Mouse (Mus musculus) heart, embryonic 15.5 days (tissue): Measurements from ENCODE around the gene Pi4k2a. TPM values are rescaled to one million over a fixed set of nuclear protein-coding genes. Genes with fewer than 3 reads are reported as not detected.

Experiments used
- ATAC-seq: fragments of 200-750 bp; cut with Nextera tagmentation; replicated peaks from 2 replicates; pipeline ENCODE4 v1.8.0; 2017; ENCODE audit warnings: low read depth, moderate TSS enrichment; ENCODE audit not compliant: insufficient number of reproducible peaks, insufficient read depth, low FRiP score
- H3K27ac ChIP-seq: fragments of 300-500 bp; sonication (generic); 2 replicates; pipeline ENCODE4 v1.5.1; 2015; ENCODE audit warnings: mild to moderate bottlenecking, inconsistent platforms
- H3K27me3 ChIP-seq: fragments of 300-500 bp; sonication (generic); 2 replicates; pipeline ENCODE4 v1.6.1; 2015; ENCODE audit warnings: inconsistent platforms
- H3K36me3 ChIP-seq: fragments of 300-500 bp; sonication (generic); 2 replicates; pipeline ENCODE4 v1.6.1; 2015; ENCODE audit warnings: mild to moderate bottlenecking, inconsistent platforms
- H3K4me1 ChIP-seq: fragments of 300-500 bp; sonication (generic); replicated peaks from 2 replicates; pipeline ENCODE4 v1.6.1; 2015; ENCODE audit warnings: inconsistent platforms
- H3K4me2 ChIP-seq: fragments of 300-500 bp; sonication (generic); 2 replicates; pipeline ENCODE4 v1.6.1; 2015; ENCODE audit warnings: inconsistent platforms, mild to moderate bottlenecking, moderate library complexity
- H3K4me3 ChIP-seq: fragments of 300-500 bp; sonication (generic); 2 replicates; pipeline ENCODE4 v1.5.1; 2015; ENCODE audit warnings: mild to moderate bottlenecking, inconsistent platforms
- H3K9ac ChIP-seq: fragments of 300-500 bp; sonication (generic); 2 replicates; pipeline ENCODE4 v1.6.1; 2015; ENCODE audit warnings: mild to moderate bottlenecking, inconsistent platforms
- H3K9me3 ChIP-seq: fragments of 300-500 bp; sonication (generic); replicated peaks from 2 replicates; pipeline ENCODE4 v1.6.1; 2016; ENCODE audit warnings: inconsistent platforms
- WGBS: fragments of 180-500 bp; shearing (Covaris S2); methylation state at CpG from one replicate; pipeline ENCODE4 v1.1.7; 2015; ENCODE audit warnings: mixed read lengths; 5-methylcytosine and 5-hydroxymethylcytosine counted together
- polyA plus RNA-seq: library from polyadenylated mRNA; unstranded; fragments of >200 nt; fragmentation: Nextera tagmentation; extraction: Ambion mirVana; gene quantifications from 2 replicates; pipeline ENCODE4 v1.2.1, GENCODE M21; 2015

Pi4k2a gene
- polyA plus RNA-seq, 1 experiment from 2014 or later = 13.3 TPM

DNA sequence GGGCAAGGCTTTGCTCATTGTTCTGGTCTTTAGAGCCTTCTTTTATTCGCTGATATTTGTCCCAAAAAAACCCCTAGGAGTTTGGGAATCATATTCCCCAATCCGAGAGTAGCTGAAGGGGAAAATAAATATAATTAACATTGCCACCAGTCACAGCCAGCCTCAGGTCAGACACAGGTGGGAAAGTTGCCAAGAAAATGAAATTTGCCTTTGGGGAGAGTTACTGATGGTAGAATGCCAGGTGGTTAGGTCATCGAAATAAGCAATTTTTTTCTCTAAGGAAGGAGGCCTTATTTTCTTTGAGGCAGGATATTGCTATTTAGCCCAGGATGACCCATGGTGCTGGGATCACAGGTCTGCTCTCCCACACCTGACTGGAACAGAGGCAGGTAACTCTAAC is 76.5 kb downstream of the Pi4k2a start:
- Histone ChIP-seq H3K36me3 (no peaks in the 10 kb centered on the region), H3K4me2 (no peak overlapping the region), H3K9me3 (no peaks in the 10 kb centered on the region), H3K4me1 (peaks cover 14% of the 10 kb centered on the region), H3K27ac (no peak overlapping the region), H3K4me3 (no peak overlapping the region), H3K27me3 (peaks cover 23% of the 10 kb centered on the region), H3K9ac (no peak overlapping the region)
- WGBS = 43% methylated on average over 3 of the region's 3 CpGs
- no peak for ATAC-seq

DNA sequence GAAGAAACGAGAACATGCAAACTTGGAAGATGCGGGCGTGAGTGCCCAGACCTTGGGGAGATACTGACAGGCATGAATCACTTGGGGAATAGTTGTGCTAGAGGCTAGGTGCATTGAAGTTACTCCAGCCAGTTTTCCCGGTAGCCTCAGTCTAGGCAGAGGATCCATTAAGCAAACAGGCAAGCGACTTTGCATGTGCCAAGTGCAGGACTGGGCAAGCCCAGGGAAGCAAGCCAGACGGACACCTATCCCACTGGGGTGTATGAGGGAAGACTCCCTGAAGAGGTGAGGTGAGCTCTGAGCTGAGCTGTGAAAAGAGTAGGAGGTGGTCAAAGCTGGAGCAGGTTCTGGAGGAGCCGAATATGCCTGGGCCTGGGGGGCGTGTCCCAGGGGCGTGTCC is 77.2 kb downstream of the Pi4k2a start:
- Histone ChIP-seq H3K36me3 (no peaks in the 10 kb centered on the region), H3K27me3 (peaks cover 23% of the 10 kb centered on the region), H3K9me3 (no peaks in the 10 kb centered on the region), H3K4me3 (no peak overlapping the region), H3K4me1 (peaks cover 14% of the 10 kb centered on the region), H3K4me2 (no peak overlapping the region), H3K9ac (no peak overlapping the region), H3K27ac (no peak overlapping the region)
- no peak for ATAC-seq
- WGBS = 59% methylated on average over 9 of the region's 9 CpGs

DNA sequence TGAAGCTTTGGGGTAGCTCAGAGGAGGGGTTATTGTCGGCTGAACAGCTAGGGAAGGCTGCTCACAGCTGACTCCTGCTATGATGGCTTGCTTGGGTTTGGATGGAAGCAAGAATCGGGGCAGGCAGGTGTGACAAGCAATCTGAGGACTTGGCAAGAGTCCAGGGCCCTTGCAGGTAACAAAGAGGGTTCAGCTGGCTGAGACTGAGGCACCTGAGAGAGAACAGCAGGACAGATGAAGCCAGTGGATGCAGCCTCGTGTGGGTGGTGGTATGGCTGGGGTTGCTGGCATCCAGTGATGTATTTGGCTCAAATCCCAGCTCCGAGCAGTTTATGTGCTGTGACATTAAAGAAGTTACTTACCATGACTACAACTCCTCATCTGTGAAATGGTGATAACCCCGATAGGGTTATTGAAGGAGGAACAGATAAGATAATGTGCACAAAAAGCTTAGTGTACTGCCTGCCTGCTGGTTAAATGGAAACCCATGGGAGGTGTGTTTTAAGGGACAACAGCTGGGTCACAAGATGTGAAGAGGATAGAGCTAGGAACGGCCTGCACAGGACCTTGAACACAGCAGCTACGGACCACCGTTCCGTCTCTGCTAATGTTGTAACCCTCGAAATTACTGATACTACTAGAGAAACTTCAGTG is 79.2 kb downstream of the Pi4k2a start:
- WGBS = 55% methylated on average over 10 of the region's 10 CpGs
- Histone ChIP-seq H3K27me3 (peaks cover 23% of the 10 kb centered on the region), H3K4me2 (no peak overlapping the region), H3K4me1 (peaks cover 14% of the 10 kb centered on the region), H3K27ac (no peak overlapping the region), H3K36me3 (no peaks in the 10 kb centered on the region), H3K9me3 (no peaks in the 10 kb centered on the region), H3K9ac (no peak overlapping the region), H3K4me3 (no peak overlapping the region)
- no peak for ATAC-seq

GRCm38 (mm10) chr19:42170025-42170969 is 80.0 kb downstream of the Pi4k2a start:
- Histone ChIP-seq H3K4me2 (peak overlapping the region; percentile 82), H3K9me3 (no peaks in the 10 kb centered on the region), H3K9ac (peak overlapping the region; percentile 78), H3K4me1 (peaks cover 14% of the 10 kb centered on the region), H3K36me3 (no peaks in the 10 kb centered on the region), H3K27ac (peak overlapping the region; percentile 26; the same call in 1 of the 2 replicates), H3K4me3 (peak overlapping the region; percentile 78), H3K27me3 (peaks cover 23% of the 10 kb centered on the region)
- 1% methylated on average over 56 of the region's 56 CpGs for WGBS
- ATAC-seq = peak; percentile 87

Other genes with a start within 250 kb of the Pi4k2a start
- 2.2 and 3.5 TPM in 2 replicates for gene Frat2, start 242.3 kb upstream of the Pi4k2a start, polyA plus RNA-seq
- 7.4 and 10.1 TPM in 2 replicates for gene Rrp12, start 194.3 kb upstream of the Pi4k2a start, polyA plus RNA-seq
- gene Pgam1, start 178.5 kb upstream of the Pi4k2a start, polyA plus RNA-seq = 666 and 693 TPM in 2 replicates
- 39.3 and 46.9 TPM in 2 replicates for gene Exosc1, start 157.0 kb upstream of the Pi4k2a start, polyA plus RNA-seq
- gene Zdhhc16, start 157.0 kb upstream of the Pi4k2a start, polyA plus RNA-seq = 46.5 and 62.7 TPM in 2 replicates
- 19.7 and 22.5 TPM in 2 replicates for gene Mms19, start 109.3 kb upstream of the Pi4k2a start, polyA plus RNA-seq
- 14.6 and 18.0 TPM in 2 replicates for gene Ubtd1, start 108.7 kb upstream of the Pi4k2a start, polyA plus RNA-seq
- gene Ankrd2, start 54.5 kb upstream of the Pi4k2a start, polyA plus RNA-seq = 0.25 TPM in 1 of 2 replicates, not detected in the other
- 0.44 and 0.80 TPM in 2 replicates for gene Hoga1, start 44.9 kb upstream of the Pi4k2a start, polyA plus RNA-seq
- gene 4933411K16Rik, start 38.2 kb upstream of the Pi4k2a start, polyA plus RNA-seq = not detected in 2 replicates
- gene Morn4, start 4.1 kb upstream of the Pi4k2a start, polyA plus RNA-seq = 10.4 and 12.6 TPM in 2 replicates
- gene Avpi1, start 38.6 kb downstream of the Pi4k2a start, polyA plus RNA-seq = 29.7 and 34.1 TPM in 2 replicates
- 15.8 and 24.0 TPM in 2 replicates for gene Marveld1, start 56.9 kb downstream of the Pi4k2a start, polyA plus RNA-seq
- 18.4 and 26.7 TPM in 2 replicates for gene Zfyve27, start 73.5 kb downstream of the Pi4k2a start, polyA plus RNA-seq
- 4.1 and 4.3 TPM in 2 replicates for gene Sfrp5, start 111.8 kb downstream of the Pi4k2a start, polyA plus RNA-seq
- 0.30 and 0.38 TPM in 2 replicates for gene Golga7b, start 157.1 kb downstream of the Pi4k2a start, polyA plus RNA-seq